ENCODE assay signal across 23 mouse cellular contexts in genomic region chr1:156352466-156352865, GRCm38 (mm10). TPM values are rescaled to one million over a fixed set of nuclear protein-coding genes. Genes with fewer than 3 reads are reported as not detected.
"Had no signal": no experiment of that assay in that cellular context is flagged by ENCODE, and none has a peak within 500 bp of the region (broad histone marks: within the 10 kb centered on the region; RNA-seq: fewer than 3 reads in every experiment).

No protein-coding gene starts in this region.

- H3K9me3 ChIP-seq: hindbrain, embryonic 15.5 days; limb, embryonic 10.5 days; limb, embryonic 13.5 days; midbrain, embryonic 12.5 days; midbrain, embryonic 15.5 days; neural tube, embryonic 12.5 days; neural tube, embryonic 15.5 days had no signal

- DNase-seq: layer of hippocampus, adult 9-11 months; liver; liver, postnatal 0 days; lung, embryonic 14.5 days; right cerebral cortex, adult 18-20 months; right cerebral cortex, postnatal 14 days; right cerebral cortex, postnatal 4 days; thymus, adult 2 months; thymus, postnatal 14 days; thymus, postnatal 4 days had no signal

- H3K9ac ChIP-seq: hindbrain, embryonic 15.5 days; limb, embryonic 13.5 days; liver, embryonic 14.5 days; liver, postnatal 0 days; lung, embryonic 14.5 days; midbrain, embryonic 12.5 days; midbrain, embryonic 15.5 days; neural tube, embryonic 12.5 days; neural tube, embryonic 15.5 days had no signal

- H3K27ac ChIP-seq: hindbrain, embryonic 15.5 days; layer of hippocampus, adult 2 months; limb, embryonic 10.5 days; limb, embryonic 13.5 days; liver, embryonic 14.5 days; macrophage; midbrain, embryonic 12.5 days; midbrain, embryonic 15.5 days; neural tube, embryonic 12.5 days; neural tube, embryonic 15.5 days; stomach, postnatal 0 days had no signal

- H3K4me3 ChIP-seq: hindbrain, embryonic 15.5 days; layer of hippocampus, adult 2 months; limb, embryonic 10.5 days; limb, embryonic 13.5 days; midbrain, embryonic 12.5 days; midbrain, embryonic 15.5 days; neural tube, embryonic 12.5 days; neural tube, embryonic 15.5 days had no signal

- H3K27me3 ChIP-seq: hindbrain, embryonic 15.5 days; limb, embryonic 13.5 days; midbrain, embryonic 12.5 days; midbrain, embryonic 15.5 days; neural tube, embryonic 12.5 days; neural tube, embryonic 15.5 days had no signal

- H3K36me3 ChIP-seq: hindbrain, embryonic 15.5 days; limb, embryonic 10.5 days; limb, embryonic 13.5 days; midbrain, embryonic 12.5 days; midbrain, embryonic 15.5 days; neural tube, embryonic 12.5 days; neural tube, embryonic 15.5 days had no signal

- ATAC-seq: liver, postnatal 0 days; midbrain, embryonic 15.5 days had no signal

- H3K4me2 ChIP-seq: hindbrain, embryonic 15.5 days; limb, embryonic 13.5 days; lung, embryonic 14.5 days; midbrain, embryonic 12.5 days; midbrain, embryonic 15.5 days; neural tube, embryonic 12.5 days; neural tube, embryonic 15.5 days had no signal

- H3K4me1 ChIP-seq: hindbrain, embryonic 15.5 days; limb, embryonic 10.5 days; limb, embryonic 13.5 days; midbrain, embryonic 12.5 days; midbrain, embryonic 15.5 days; neural tube, embryonic 12.5 days; neural tube, embryonic 15.5 days had no signal

RNA-seq across cellular contexts. Expression of gene Nphs2, which starts 41.9 kb away (rescaled TPM):
- polyA plus RNA-seq: limb, embryonic 10.5 days; limb, embryonic 13.5 days; liver, postnatal 0 days; lung, embryonic 14.5 days; macrophage; neural tube, embryonic 12.5 days; stomach, embryonic 14.5 days; stomach, postnatal 0 days had no signal

RNA-seq across cellular contexts. Expression of gene Tdrd5, which starts 49.0 kb away (rescaled TPM):
- polyA plus RNA-seq: large intestine, adult 2 months; limb, embryonic 10.5 days; liver, postnatal 0 days; macrophage had no signal
